Mouse (Mus musculus): ENCODE results near the gene Triobp.

GRCm38 (mm10) chr15:78948883-78949282, 1.4 kb downstream of the Triobp start:
- TF ChIP-seq MAFK (IDR thresholded peaks at IDR 0.05; ENCODE audit: insufficient read depth, low read depth, low read length) (no peak), CHD2 (IDR thresholded peaks at IDR 0.05; ENCODE audit: low read depth, low read length) (no peak), HCFC1 (IDR thresholded peaks at IDR 0.05; ENCODE audit: borderline replicate concordance, insufficient read depth, low read length) (no peak), ZC3H11A (IDR thresholded peaks at IDR 0.05; ENCODE audit: borderline replicate concordance, low read depth, low read length) (no peak), ZNF384 (IDR thresholded peaks at IDR 0.05; ENCODE audit: low read depth, low read length) (no peak)

Data from ES-E14 (cell line).